Mouse (Mus musculus): ENCODE measurements around the gene Arl9.
"Not testable (repeated sequence)": the region's sequence is repeated elsewhere in the genome, so short reads cannot be mapped to it uniquely, and the experiment has no call there.

Gene Arl9

GRCm38 (mm10) chr5:77004051-77004821 lies at the start of gene Arl9:
Gene Arl9 (plus strand): TSS chr5:77004055.
- DNase-seq (ENCODE audit: low spot score): no peak

GRCm38 (mm10) chr5:76954271-76954900 lies 49.5 kb upstream of the Arl9 start:
- no peak for DNase-seq (ENCODE audit: low spot score)

- DNase-seq (ENCODE audit: low spot score): no peak
Observed at GRCm38 (mm10) chr5:76955474-76955873, 48.4 kb upstream of the Arl9 start.

- DNase-seq (ENCODE audit: low spot score): no peak
Observed at GRCm38 (mm10) chr5:76957954-76958353, 45.9 kb upstream of the Arl9 start.

GRCm38 (mm10) chr5:76959587-76959986 lies 44.3 kb upstream of the Arl9 start:
- DNase-seq (ENCODE audit: low spot score): no peak

- DNase-seq (ENCODE audit: low spot score): no peak
Observed at GRCm38 (mm10) chr5:76962545-76962944, 41.3 kb upstream of the Arl9 start.

- no peak for DNase-seq (ENCODE audit: low spot score)
Observed at GRCm38 (mm10) chr5:76964651-76965050, 39.2 kb upstream of the Arl9 start.

GRCm38 (mm10) chr5:76969250-76969649 lies 34.6 kb upstream of the Arl9 start:
- DNase-seq (ENCODE audit: low spot score): no peak

GRCm38 (mm10) chr5:76971115-76971514 lies 32.7 kb upstream of the Arl9 start:
- not testable (repeated sequence) for DNase-seq (ENCODE audit: low spot score)

GRCm38 (mm10) chr5:76973488-76973887 lies 30.4 kb upstream of the Arl9 start:
- DNase-seq (ENCODE audit: low spot score): no peak

GRCm38 (mm10) chr5:76974207-76974553 lies 29.7 kb upstream of the Arl9 start:
- no peak for DNase-seq (ENCODE audit: low spot score)

GRCm38 (mm10) chr5:76974554-76975285 lies 29.1 kb upstream of the Arl9 start, which contains the start of gene Srp72:
Gene Srp72 (plus strand): TSS chr5:76974683.
- DNase-seq (ENCODE audit: low spot score): peak; percentile 87

GRCm38 (mm10) chr5:76975736-76976135 lies 28.1 kb upstream of the Arl9 start:
- DNase-seq (ENCODE audit: low spot score): no peak

GRCm38 (mm10) chr5:76984015-76984414 lies 19.8 kb upstream of the Arl9 start:
- no peak for DNase-seq (ENCODE audit: low spot score)

GRCm38 (mm10) chr5:76990789-76991188 lies 13.1 kb upstream of the Arl9 start:
- DNase-seq (ENCODE audit: low spot score): no peak

GRCm38 (mm10) chr5:76993174-76993814 lies 10.6 kb upstream of the Arl9 start:
- DNase-seq (ENCODE audit: low spot score): no peak

- DNase-seq (ENCODE audit: low spot score): no peak
Observed at GRCm38 (mm10) chr5:76998416-76998815, 5.4 kb upstream of the Arl9 start.

- DNase-seq (ENCODE audit: low spot score): no peak
Observed at GRCm38 (mm10) chr5:77001192-77001591, 2.7 kb upstream of the Arl9 start.

- DNase-seq (ENCODE audit: low spot score): no peak
Observed at GRCm38 (mm10) chr5:77010352-77010751, 6.5 kb downstream of the Arl9 start.

GRCm38 (mm10) chr5:77011082-77011481 lies 7.2 kb downstream of the Arl9 start:
- no peak for DNase-seq (ENCODE audit: low spot score)

- no peak for DNase-seq (ENCODE audit: low spot score)
Observed at GRCm38 (mm10) chr5:77013171-77013570, 9.3 kb downstream of the Arl9 start.

All from testis, postnatal 14 days (tissue).